Mouse (Mus musculus): ENCODE data around the gene Slc7a14.

DNA sequence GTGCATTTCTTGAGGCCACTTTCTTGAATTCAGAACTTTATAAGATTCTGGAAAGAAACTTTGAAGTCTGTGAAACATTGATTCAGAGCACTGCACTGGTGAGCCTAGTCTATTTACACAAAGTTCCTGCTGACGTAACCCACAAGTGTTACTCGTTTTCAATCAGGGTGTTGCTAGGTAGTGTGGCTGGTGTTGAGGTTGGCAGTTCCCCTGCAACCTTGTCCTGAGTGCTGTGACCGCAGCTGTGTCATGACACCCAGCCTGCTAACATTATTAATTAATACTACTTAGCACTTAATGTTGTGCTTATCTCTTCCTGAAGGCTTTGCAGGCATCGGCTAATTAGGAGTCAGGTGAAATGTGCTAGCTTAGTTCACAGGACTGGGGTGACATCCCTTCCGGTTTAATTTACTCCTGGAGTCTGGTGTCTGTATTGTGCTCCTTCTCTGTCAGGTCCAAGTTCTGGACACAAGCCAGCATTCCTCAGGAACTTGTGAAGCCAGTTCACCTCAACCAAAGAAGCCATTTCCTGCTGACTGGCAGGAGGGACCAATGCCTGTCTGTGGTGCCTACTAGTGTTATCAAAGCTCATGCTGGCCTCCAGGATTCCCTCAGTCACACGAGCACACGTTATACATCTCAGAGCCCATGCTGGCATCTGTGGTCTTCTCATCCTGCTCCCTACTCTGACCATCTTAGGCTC is 50.5 kb downstream of the Slc7a14 start:
- no peak for TF ChIP-seq CTCF (IDR thresholded peaks at IDR 0.05; ENCODE audit: control insufficient read depth, insufficient read depth, low read length)
- TF ChIP-seq POLR2A (IDR thresholded peaks at IDR 0.05; ENCODE audit: borderline replicate concordance, control insufficient read depth, low read depth, low read length) = no peak
